10 mouse cellular contexts compared by ENCODE assay signal in genomic region chr4:121004679-121005078, GRCm38 (mm10). TPM values are rescaled to one million over a fixed set of nuclear protein-coding genes. Genes with fewer than 3 reads are reported as not detected.
DNase-seq lines count a peak whose midpoint lies in the region; ATAC-seq lines count a peak whose summit lies in the region.
"Had no signal": no experiment of that assay in that cellular context is flagged by ENCODE, and none has a peak within 500 bp of the region (broad histone marks: within the 10 kb centered on the region; RNA-seq: fewer than 3 reads in every experiment).

No protein-coding gene starts in this region.

- H3K4me3 ChIP-seq in kidney, embryonic 15.5 days (replicated peaks) = no peak overlapping the region
- peak overlapping the region; percentile 88 for H3K4me3 ChIP-seq in megakaryocyte, embryonic 14.5 days (replicated peaks)

- peaks cover 45% of the 10 kb centered on the region for H3K4me1 ChIP-seq in kidney, embryonic 15.5 days
- H3K4me1 ChIP-seq in megakaryocyte, embryonic 14.5 days = peaks cover 95% of the 10 kb centered on the region

- no peaks in the 10 kb centered on the region for H3K9me3 ChIP-seq in kidney, embryonic 15.5 days (replicated peaks)
- H3K9me3 ChIP-seq in megakaryocyte, embryonic 14.5 days = no peaks in the 10 kb centered on the region

- peak overlapping the region; percentile 66 for H3K27ac ChIP-seq in kidney, embryonic 15.5 days
- H3K27ac ChIP-seq: kidney, postnatal 0 days had no signal

- H3K36me3 ChIP-seq in kidney, embryonic 15.5 days = no peaks in the 10 kb centered on the region
- H3K36me3 ChIP-seq in megakaryocyte, embryonic 14.5 days (replicated peaks; ENCODE audit: low read length) = peaks cover 5% of the 10 kb centered on the region

- WGBS in kidney, embryonic 15.5 days = 54% methylated on average over 4 of the region's 4 CpGs

- H3K4me2 ChIP-seq in kidney, embryonic 15.5 days = no peak overlapping the region

- no peak overlapping the region for H3K9ac ChIP-seq in kidney, embryonic 15.5 days

- no peak for DNase-seq in kidney, adult 11 months
- DNase-seq in layer of hippocampus, adult 11-12 months (ENCODE audit: low spot score) = no peak
- DNase-seq in adipocyte (ENCODE audit: low spot score) = no peak
- DNase-seq: cerebellum, adult 9-11 months; lung, adult 2 months had no signal

- no peak for ATAC-seq in kidney, embryonic 15.5 days (replicated peaks; ENCODE audit: low FRiP score)
- ATAC-seq in CD4-positive, CD25-positive, alpha-beta regulatory T cell, adult 4 months = peak; percentile 53
- peak; percentile 66 for ATAC-seq in common myeloid progenitor, adult 5-6 weeks (replicated peaks; ENCODE audit: low read depth, poor library complexity, severe bottlenecking)

- no peaks in the 10 kb centered on the region for H3K27me3 ChIP-seq in kidney, embryonic 15.5 days
- H3K27me3 ChIP-seq in megakaryocyte, embryonic 14.5 days (replicated peaks) = no peaks in the 10 kb centered on the region

RNA-seq across cellular contexts. Expression of gene Smap2, which starts 12.4 kb away (rescaled TPM):
- polyA plus RNA-seq in kidney, embryonic 15.5 days (2015; fragmentation: Nextera tagmentation; extraction: Ambion mirVana) = 14.4 and 15.4 TPM in 2 replicates
- 10 to 100 TPM; 34.0 to 37.4 TPM for polyA plus RNA-seq in CD4-positive, CD25-positive, alpha-beta regulatory T cell, adult 4 months (2017; shearing (Covaris generic))
- 63.8 and 81.6 TPM in 2 replicates for total RNA-seq in common myeloid progenitor, adult 5-6 weeks (2017)
- polyA plus RNA-seq in megakaryocyte, embryonic 14.5 days (2012; ENCODE audit: insufficient read depth, low replicate concordance) = 28.0 and 35.0 TPM in 2 replicates

RNA-seq across cellular contexts. Expression of gene Col9a2, which starts 34.5 kb away (rescaled TPM):
- polyA plus RNA-seq in kidney, embryonic 15.5 days (2015; fragmentation: Nextera tagmentation; extraction: Ambion mirVana) = 3.9 and 6.0 TPM in 2 replicates
- not detected for polyA plus RNA-seq in CD4-positive, CD25-positive, alpha-beta regulatory T cell, adult 4 months (2017; shearing (Covaris generic))
- not detected in 2 replicates for total RNA-seq in common myeloid progenitor, adult 5-6 weeks (2017)
- 0.03 TPM in 1 of 2 replicates, not detected in the other for polyA plus RNA-seq in megakaryocyte, embryonic 14.5 days (2012; ENCODE audit: insufficient read depth, low replicate concordance)

RNA-seq across cellular contexts. Expression of gene Zfp69, which starts 53.2 kb away (rescaled TPM):
- polyA plus RNA-seq in kidney, embryonic 15.5 days (2015; fragmentation: Nextera tagmentation; extraction: Ambion mirVana) = 9.2 and 11.1 TPM in 2 replicates
- 1 to 10 TPM; 1.1 to 1.2 TPM for polyA plus RNA-seq in CD4-positive, CD25-positive, alpha-beta regulatory T cell, adult 4 months (2017; shearing (Covaris generic))
- 1.6 and 7.9 TPM in 2 replicates for total RNA-seq in common myeloid progenitor, adult 5-6 weeks (2017)
- 2.1 and 3.0 TPM in 2 replicates for polyA plus RNA-seq in megakaryocyte, embryonic 14.5 days (2012; ENCODE audit: insufficient read depth, low replicate concordance)
